Mouse (Mus musculus): Measurements from ENCODE around the gene Mark3. TPM values are rescaled to one million over a fixed set of nuclear protein-coding genes. Genes with fewer than 3 reads are reported as not detected.

Mark3 gene
- polyA plus RNA-seq, 1 experiment from 2014 or later: 70.0 TPM

GRCm38 (mm10) chr12:111680661-111681060, 106.3 kb downstream of the Mark3 start:
- H3K4me3 ChIP-seq: no peak overlapping the region
- 92% methylated on average over 13 of the region's 13 CpGs for WGBS
- no peak overlapping the region for H3K4me2 ChIP-seq (replicated peaks)
- H3K27ac ChIP-seq: no peak overlapping the region
- H3K27me3 ChIP-seq: no peaks in the 10 kb centered on the region
- H3K36me3 ChIP-seq: peaks cover 21% of the 10 kb centered on the region
- no peak overlapping the region for H3K9ac ChIP-seq
- no peak for ATAC-seq (ENCODE audit: insufficient number of reproducible peaks, insufficient read depth, low FRiP score, low TSS enrichment)
- peaks cover 16% of the 10 kb centered on the region for H3K4me1 ChIP-seq
- H3K9me3 ChIP-seq: no peaks in the 10 kb centered on the region

GRCm38 (mm10) chr12:111681305-111681704, 107.0 kb downstream of the Mark3 start:
- Histone ChIP-seq H3K4me3 (no peak overlapping the region), H3K4me2 (replicated peaks) (no peak overlapping the region), H3K4me1 (peaks cover 16% of the 10 kb centered on the region), H3K9ac (0 out of 2 replicates have a peak overlapping the region, but pooled peaks have one; percentile 7), H3K9me3 (no peaks in the 10 kb centered on the region), H3K27ac (no peak overlapping the region), H3K36me3 (peaks cover 21% of the 10 kb centered on the region), H3K27me3 (no peaks in the 10 kb centered on the region)
- 88% methylated on average over 8 of the region's 8 CpGs for WGBS
- ATAC-seq (ENCODE audit: insufficient number of reproducible peaks, insufficient read depth, low FRiP score, low TSS enrichment): no peak

- no peak overlapping the region for H3K9ac ChIP-seq
- H3K4me3 ChIP-seq: no peak overlapping the region
- H3K27me3 ChIP-seq: no peaks in the 10 kb centered on the region
- no peak for ATAC-seq (ENCODE audit: insufficient number of reproducible peaks, insufficient read depth, low FRiP score, low TSS enrichment)
- no peak overlapping the region for H3K27ac ChIP-seq
- WGBS: 78% methylated on average over 5 of the region's 5 CpGs
- H3K9me3 ChIP-seq: no peaks in the 10 kb centered on the region
- peaks cover 21% of the 10 kb centered on the region for H3K36me3 ChIP-seq
- peaks cover 15% of the 10 kb centered on the region for H3K4me1 ChIP-seq
- no peak overlapping the region for H3K4me2 ChIP-seq (replicated peaks)
These were observed 107.7 kb downstream of the Mark3 start for GRCm38 (mm10) chr12:111682003-111682402.

GRCm38 (mm10) chr12:111682806-111683205, 108.5 kb downstream of the Mark3 start:
- ATAC-seq (ENCODE audit: insufficient number of reproducible peaks, insufficient read depth, low FRiP score, low TSS enrichment): no peak
- Histone ChIP-seq H3K4me3 (no peak overlapping the region), H3K36me3 (peaks cover 21% of the 10 kb centered on the region)

GRCm38 (mm10) chr12:111686390-111686789, 112.1 kb downstream of the Mark3 start:
- no peak overlapping the region for H3K27ac ChIP-seq
- H3K27me3 ChIP-seq: no peaks in the 10 kb centered on the region
- H3K4me1 ChIP-seq: peaks cover 3% of the 10 kb centered on the region; the same call in 1 of the 2 replicates
- no peak overlapping the region for H3K4me3 ChIP-seq
- H3K36me3 ChIP-seq: peaks cover 11% of the 10 kb centered on the region
- 88% methylated on average over 4 of the region's 4 CpGs for WGBS
- ATAC-seq (ENCODE audit: insufficient number of reproducible peaks, insufficient read depth, low FRiP score, low TSS enrichment): no peak
- H3K4me2 ChIP-seq (replicated peaks): no peak overlapping the region
- H3K9ac ChIP-seq: no peak overlapping the region
- no peaks in the 10 kb centered on the region for H3K9me3 ChIP-seq

More at GRCm38 (mm10) chr12:111682806-111683205, 108.5 kb downstream of the Mark3 start:
- Histone ChIP-seq H3K27ac (no peak overlapping the region), H3K4me2 (replicated peaks) (no peak overlapping the region), H3K4me1 (peaks cover 9% of the 10 kb centered on the region), H3K27me3 (no peaks in the 10 kb centered on the region), H3K9ac (no peak overlapping the region), H3K9me3 (no peaks in the 10 kb centered on the region)
- WGBS: 64% methylated on average over 5 of the region's 5 CpGs

GRCm38 (mm10) chr12:111687350-111688068, 113.2 kb downstream of the Mark3 start:
- H3K27me3 ChIP-seq: no peaks in the 10 kb centered on the region
- no peak for ATAC-seq (ENCODE audit: insufficient number of reproducible peaks, insufficient read depth, low FRiP score, low TSS enrichment)
- no peak overlapping the region for H3K4me3 ChIP-seq
- H3K4me2 ChIP-seq (replicated peaks): no peak overlapping the region
- peaks cover 11% of the 10 kb centered on the region for H3K4me1 ChIP-seq
- WGBS: 36% methylated on average over 14 of the region's 14 CpGs
- H3K9me3 ChIP-seq: no peaks in the 10 kb centered on the region
- H3K27ac ChIP-seq: 0 out of 2 replicates have a peak overlapping the region, but pooled peaks have one; percentile 23
- peak overlapping the region; percentile 1; the same call in 1 of the 2 replicates for H3K9ac ChIP-seq
- peaks cover 6% of the 10 kb centered on the region; the same call in 1 of the 2 replicates for H3K36me3 ChIP-seq

GRCm38 (mm10) chr12:111688069-111688428, 113.7 kb downstream of the Mark3 start:
- Histone ChIP-seq H3K9me3 (no peaks in the 10 kb centered on the region), H3K36me3 (peaks cover under 1% of the 10 kb centered on the region; the same call in 1 of the 2 replicates), H3K9ac (no peak overlapping the region), H3K4me3 (no peak overlapping the region), H3K4me1 (peaks cover 16% of the 10 kb centered on the region), H3K27ac (0 out of 2 replicates have a peak overlapping the region, but pooled peaks have one; percentile 23), H3K4me2 (replicated peaks) (no peak overlapping the region), H3K27me3 (no peaks in the 10 kb centered on the region)
- no peak for ATAC-seq (ENCODE audit: insufficient number of reproducible peaks, insufficient read depth, low FRiP score, low TSS enrichment)
- 29% methylated on average over 2 of the region's 2 CpGs for WGBS

- no peak overlapping the region for H3K27ac ChIP-seq
- H3K36me3 ChIP-seq: no peaks in the 10 kb centered on the region
- no peak for ATAC-seq (ENCODE audit: insufficient number of reproducible peaks, insufficient read depth, low FRiP score, low TSS enrichment)
- WGBS: 90% methylated on average over 11 of the region's 11 CpGs
- H3K27me3 ChIP-seq: no peaks in the 10 kb centered on the region
- no peaks in the 10 kb centered on the region for H3K9me3 ChIP-seq
- H3K4me1 ChIP-seq: peaks cover 29% of the 10 kb centered on the region
- H3K4me3 ChIP-seq: no peak overlapping the region
- no peak overlapping the region for H3K4me2 ChIP-seq (replicated peaks)
- no peak overlapping the region for H3K9ac ChIP-seq
These were observed 115.1 kb downstream of the Mark3 start for GRCm38 (mm10) chr12:111689426-111689825.

GRCm38 (mm10) chr12:111691346-111691872, 117.1 kb downstream of the Mark3 start:
- peaks cover 47% of the 10 kb centered on the region for H3K4me1 ChIP-seq
- no peaks in the 10 kb centered on the region for H3K36me3 ChIP-seq
- H3K4me2 ChIP-seq (replicated peaks): no peak overlapping the region
- 22% methylated on average over 5 of the region's 5 CpGs for WGBS
- H3K27ac ChIP-seq: peak overlapping the region; percentile 72
- no peak for ATAC-seq (ENCODE audit: insufficient number of reproducible peaks, insufficient read depth, low FRiP score, low TSS enrichment)
- H3K4me3 ChIP-seq: no peak overlapping the region
- no peak overlapping the region for H3K9ac ChIP-seq
- no peaks in the 10 kb centered on the region for H3K27me3 ChIP-seq
- H3K9me3 ChIP-seq: no peaks in the 10 kb centered on the region

GRCm38 (mm10) chr12:111692899-111693298, 118.6 kb downstream of the Mark3 start:
- no peak for ATAC-seq (ENCODE audit: insufficient number of reproducible peaks, insufficient read depth, low FRiP score, low TSS enrichment)
- no peak overlapping the region for H3K4me3 ChIP-seq
- no peaks in the 10 kb centered on the region for H3K27me3 ChIP-seq
- no peak overlapping the region for H3K9ac ChIP-seq
- H3K27ac ChIP-seq: peak overlapping the region; percentile 72; the same call in 1 of the 2 replicates
- H3K4me1 ChIP-seq: peaks cover 47% of the 10 kb centered on the region
- H3K36me3 ChIP-seq: no peaks in the 10 kb centered on the region
- no peaks in the 10 kb centered on the region for H3K9me3 ChIP-seq
- WGBS: 79% methylated on average over 5 of the region's 5 CpGs
- H3K4me2 ChIP-seq (replicated peaks): no peak overlapping the region

- Histone ChIP-seq H3K9ac (peak overlapping the region; percentile 29; the same call in 1 of the 2 replicates), H3K9me3 (no peaks in the 10 kb centered on the region), H3K27ac (peak overlapping the region; percentile 72), H3K4me3 (no peak overlapping the region), H3K4me2 (replicated peaks) (peak overlapping the region; percentile 38), H3K4me1 (peaks cover 47% of the 10 kb centered on the region), H3K36me3 (no peaks in the 10 kb centered on the region), H3K27me3 (no peaks in the 10 kb centered on the region)
- ATAC-seq (ENCODE audit: insufficient number of reproducible peaks, insufficient read depth, low FRiP score, low TSS enrichment): peak; percentile 70
- WGBS: 27% methylated on average over 18 of the region's 18 CpGs
These were observed 119.3 kb downstream of the Mark3 start for GRCm38 (mm10) chr12:111693341-111694270.
